Mouse (Mus musculus): Measurements from ENCODE around the gene Blnk.

Blnk gene

DNA sequence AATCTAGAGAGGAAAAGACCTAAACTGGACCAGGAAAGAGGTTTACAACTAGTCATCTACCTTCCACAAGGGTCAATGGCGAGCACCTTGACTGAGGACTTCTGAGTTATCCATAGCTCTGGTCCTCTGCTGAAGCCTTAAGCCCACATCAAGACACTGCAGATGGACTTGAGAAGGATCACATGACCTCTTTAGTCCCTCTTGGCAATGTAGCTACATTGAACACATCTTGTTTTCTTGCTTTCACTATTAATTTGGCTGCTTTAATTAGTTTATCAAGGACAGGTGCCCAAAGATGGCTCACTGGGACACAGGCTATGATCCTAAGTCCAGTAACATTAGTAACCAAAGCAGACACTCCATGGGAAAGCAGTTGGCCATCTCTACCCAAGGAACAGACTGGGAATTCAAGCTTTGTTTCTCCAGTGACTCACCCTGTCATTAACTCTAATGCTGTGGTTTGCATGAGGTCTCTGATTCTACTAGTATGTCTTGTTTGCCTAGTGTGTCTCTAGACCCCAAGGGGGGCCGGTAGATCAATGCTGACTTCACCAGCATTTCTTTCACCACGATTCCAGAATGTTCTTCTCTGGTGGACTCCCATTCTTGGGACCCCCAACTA lies 9.5 kb upstream of the Blnk start:
- DNase-seq (ENCODE audit: extremely low read depth, low read depth) = no peak

DNA sequence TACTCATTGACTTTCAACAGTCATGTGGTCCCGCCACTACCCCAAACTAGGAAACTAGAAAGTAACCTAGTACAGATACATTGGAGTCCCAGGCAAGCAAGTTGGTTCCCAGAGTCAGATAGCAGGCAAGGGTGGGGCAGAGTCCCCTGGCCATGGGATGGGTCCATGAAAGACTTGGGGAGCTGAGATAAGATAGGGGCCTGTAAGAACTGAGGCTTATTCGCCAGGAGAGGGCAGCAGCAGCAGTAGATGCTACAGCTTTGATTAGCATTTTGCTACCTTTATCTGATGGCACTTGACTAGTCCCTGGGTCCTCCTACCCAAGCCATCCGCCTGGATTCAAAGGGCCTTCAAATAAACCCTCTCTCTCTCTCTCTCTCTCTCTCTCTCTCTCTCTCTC lies 5.2 kb upstream of the Blnk start:
- no peak for DNase-seq (ENCODE audit: extremely low read depth, low read depth)

DNA sequence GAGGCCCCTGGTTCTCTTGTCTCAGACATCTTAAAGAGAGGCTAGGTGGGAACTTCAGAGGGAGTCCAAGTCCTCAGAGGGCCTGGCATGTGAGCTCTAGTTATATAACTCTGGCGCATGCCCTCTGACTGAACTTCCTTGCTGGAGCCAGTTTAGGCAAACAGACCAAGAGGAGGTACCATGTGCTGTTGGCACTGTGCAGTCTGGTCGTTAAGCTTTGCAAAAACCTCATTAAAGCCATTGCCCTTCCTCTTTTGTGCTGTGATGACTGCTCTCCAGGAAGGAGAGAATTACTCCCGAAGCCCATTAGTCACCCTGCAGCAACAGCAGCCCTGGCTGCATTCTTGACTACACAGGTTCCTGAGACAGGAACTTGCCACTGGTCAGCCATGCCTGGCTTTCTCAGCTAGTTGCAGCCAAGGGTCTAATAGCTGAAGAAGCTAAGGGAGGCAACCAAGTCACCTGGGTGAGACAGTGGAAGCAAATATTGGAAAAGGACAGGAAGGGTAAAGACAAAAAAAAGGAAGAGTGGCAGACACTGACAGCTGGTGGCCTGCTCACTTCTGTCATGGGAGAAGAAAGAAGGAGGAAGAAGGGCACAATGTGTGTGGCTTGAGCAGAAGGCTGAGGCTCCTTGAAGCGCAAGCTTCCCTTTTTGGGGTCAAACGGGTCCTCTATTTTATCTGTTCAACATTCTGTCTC lies 4.3 kb upstream of the Blnk start:
- DNase-seq (ENCODE audit: extremely low read depth, low read depth) = no peak

DNA sequence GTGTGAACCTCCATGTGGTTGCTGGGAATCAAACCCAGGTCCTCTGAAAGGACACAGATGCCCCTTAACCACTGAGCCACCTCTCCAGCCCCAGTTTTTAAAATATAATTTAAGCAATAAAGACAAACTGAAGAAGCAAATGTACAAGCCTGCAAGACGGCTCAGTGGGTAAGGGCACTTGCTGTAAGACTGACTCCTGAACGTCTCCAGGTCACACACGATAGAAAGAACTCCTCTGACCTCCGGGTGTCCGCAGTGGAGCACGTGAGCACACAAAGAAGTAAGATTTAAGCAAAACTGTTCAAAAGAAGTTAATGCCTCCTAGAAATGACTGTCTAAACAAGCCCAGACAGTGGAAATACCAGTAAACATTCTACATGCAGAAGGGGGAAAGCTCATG lies 2.4 kb upstream of the Blnk start:
- no peak for DNase-seq (ENCODE audit: extremely low read depth, low read depth)

DNA sequence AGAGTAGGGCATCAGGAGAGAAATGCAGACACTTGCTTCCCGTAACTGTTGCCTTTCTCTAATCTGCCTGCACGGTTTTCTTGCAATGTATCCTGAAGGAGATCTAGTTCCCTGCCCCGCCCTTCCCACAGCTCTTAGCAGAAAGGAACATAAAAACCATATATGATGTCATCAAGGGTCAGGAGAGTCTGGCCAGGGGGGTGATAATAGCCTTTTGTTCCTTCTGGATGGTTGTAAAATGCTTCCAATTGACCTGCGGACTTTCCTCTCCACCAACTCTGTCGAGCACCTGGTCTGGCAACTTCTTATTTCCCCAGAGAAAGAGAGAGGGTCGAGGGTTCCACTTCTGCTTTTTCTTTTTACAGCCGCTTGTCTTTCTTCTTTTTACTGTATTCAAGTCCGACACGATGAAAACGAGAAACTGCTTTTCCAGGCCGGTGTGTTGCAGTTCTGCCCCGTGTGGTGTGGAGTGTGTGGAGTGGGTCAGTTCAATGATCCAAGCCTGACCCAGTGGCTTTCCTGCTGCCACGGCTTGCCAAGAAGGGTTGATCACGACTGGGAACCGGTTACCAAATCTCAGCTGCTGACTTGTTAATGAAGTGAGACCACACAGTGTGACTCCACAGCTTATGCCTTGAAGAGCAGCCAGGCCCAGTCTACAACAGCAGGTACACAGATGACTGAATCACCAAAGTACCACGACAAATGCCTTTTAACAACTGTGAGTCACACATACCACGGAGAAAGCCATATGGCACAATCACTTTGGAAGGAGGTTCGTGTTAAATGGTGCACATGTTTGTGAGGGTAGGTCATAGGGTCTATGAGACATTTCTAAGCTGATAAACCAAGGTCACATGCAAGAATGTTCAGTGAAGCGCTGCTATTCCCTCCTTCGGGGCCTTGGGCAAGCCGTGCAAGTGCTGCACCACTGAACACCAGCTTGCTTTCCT lies 1.4 kb upstream of the Blnk start:
- DNase-seq (ENCODE audit: extremely low read depth, low read depth) = no peak

DNA sequence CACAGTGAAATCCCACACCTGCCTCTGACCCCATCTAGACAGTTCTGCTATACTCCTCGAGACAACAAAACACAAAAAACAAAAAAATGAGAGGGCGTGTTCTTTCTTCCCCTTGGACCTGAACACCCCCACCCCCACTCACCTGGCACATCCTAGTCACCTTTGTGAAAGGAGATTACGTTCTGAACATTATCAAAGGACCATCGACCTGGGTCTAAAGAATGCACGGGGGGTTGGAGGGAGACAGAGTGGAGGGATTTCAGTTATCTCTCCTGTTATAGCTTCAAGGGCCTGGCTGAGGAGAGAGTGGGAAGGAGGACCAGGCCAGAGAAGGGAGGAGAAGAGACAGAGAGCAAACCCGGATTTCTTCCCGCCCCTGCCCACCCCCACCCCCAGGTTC lies 576 bp upstream of the Blnk start:
- no peak for DNase-seq (ENCODE audit: extremely low read depth, low read depth)

DNA sequence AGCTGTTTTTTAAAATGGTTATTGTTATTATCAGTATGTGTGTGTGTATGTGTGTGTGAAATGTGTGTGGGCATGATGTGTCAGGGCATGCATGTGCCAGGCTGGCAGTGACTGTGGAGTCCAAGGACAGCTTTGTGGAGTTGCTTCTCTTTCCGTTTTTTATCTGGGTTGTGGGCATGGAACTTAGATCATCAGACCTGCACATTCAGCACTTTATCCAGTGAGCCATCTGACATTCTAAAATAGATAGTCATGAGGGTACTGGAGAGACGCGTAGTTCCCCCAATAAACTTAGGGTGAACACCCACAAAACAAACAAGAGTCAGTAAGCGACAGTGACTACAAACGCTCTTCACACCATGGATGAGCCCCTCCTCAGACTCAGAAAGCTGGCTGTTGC lies 979 bp downstream of the Blnk start:
- DNase-seq (ENCODE audit: extremely low read depth, low read depth) = no peak

DNA sequence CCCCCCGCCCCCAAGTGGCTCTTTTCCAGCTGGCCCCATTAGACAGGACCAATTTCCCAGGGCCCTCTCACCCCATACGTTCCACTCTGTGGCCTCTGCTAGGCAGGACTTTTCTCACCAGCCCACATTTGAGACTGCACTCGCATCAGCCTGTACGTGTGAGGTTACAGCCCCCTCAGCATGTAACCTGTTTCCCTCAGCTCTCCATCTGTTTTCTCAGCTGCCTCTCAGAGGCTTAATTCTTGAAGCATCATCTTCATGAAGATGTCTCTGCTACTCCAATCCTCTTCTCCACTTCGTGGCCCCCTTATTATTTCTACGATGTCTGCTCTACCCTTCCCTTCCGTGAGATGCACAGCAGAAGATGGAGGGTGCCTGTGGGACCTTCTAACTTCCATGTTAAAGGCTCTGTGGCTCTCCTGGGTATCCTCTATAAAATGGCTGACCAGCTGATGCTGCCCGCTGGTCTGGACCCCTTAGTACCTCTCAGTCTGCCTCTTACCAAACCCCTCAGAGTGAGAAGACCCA lies 1.8 kb downstream of the Blnk start:
- no peak for DNase-seq (ENCODE audit: extremely low read depth, low read depth)

DNA sequence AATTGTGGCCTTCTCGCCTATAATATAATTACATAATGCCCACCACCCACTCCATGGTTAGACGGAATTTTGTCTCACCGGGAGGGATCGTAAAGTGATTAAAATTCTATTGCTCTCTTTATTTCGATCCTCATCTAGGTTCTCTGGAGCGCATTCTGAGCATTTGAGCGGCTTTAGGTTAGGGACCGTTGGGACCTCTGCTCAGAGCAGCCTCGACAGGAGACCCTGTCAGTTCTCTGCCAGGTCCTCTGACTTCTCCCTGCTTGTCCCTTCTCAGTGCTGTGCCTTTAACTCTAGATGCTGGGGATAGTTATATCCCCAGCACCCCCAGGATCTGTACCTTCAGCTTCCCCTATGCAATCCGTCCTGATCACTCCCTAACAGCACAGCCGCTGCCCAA lies 2.2 kb downstream of the Blnk start:
- no peak for DNase-seq (ENCODE audit: extremely low read depth, low read depth)

DNA sequence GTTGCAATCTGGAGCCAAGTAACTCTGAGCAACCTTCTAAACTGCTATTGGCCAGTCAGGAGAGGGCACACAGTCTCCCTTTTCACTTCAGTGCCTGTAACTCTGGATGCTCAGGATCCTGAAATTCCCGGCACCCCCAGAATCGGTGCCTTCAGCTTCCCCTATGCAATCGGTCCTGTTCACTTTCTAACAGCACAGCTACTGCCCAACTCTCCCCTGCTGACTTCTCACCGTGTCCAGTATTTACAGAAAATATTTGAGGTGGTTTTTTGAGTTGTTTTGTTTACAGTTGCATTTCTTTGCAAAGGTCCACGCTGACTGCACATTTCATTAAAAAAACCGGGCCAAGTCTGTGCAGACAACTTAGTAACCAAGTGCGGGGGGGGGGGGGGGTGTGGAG lies 2.7 kb downstream of the Blnk start:
- DNase-seq (ENCODE audit: extremely low read depth, low read depth) = no peak

DNA sequence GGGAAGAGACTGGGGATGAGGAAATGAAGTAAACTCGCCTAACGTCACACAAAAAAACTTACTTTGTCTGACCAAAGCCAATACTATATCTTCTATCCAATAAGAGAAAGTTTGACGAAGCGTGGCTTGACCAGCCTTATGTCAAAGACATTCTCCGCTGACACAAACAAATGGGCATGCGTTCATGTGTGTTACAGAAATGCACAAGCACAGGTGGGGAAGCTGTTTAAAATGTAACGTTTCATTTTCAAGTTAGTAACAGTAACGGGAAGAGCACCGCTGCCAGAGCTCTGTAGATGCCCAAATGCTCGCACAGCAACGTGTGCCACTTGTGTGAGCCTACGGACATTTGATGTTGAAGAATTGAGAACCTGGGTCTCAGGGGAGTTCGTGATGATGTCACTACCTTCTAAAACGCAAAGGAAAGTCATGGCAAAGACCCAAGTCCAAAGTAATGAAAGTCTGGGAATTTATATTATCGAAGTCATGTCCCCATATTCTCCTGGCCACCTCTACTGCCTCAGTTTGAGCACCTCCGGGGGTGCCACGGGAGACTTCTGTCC lies 3.5 kb downstream of the Blnk start:
- DNase-seq (ENCODE audit: extremely low read depth, low read depth) = no peak

DNA sequence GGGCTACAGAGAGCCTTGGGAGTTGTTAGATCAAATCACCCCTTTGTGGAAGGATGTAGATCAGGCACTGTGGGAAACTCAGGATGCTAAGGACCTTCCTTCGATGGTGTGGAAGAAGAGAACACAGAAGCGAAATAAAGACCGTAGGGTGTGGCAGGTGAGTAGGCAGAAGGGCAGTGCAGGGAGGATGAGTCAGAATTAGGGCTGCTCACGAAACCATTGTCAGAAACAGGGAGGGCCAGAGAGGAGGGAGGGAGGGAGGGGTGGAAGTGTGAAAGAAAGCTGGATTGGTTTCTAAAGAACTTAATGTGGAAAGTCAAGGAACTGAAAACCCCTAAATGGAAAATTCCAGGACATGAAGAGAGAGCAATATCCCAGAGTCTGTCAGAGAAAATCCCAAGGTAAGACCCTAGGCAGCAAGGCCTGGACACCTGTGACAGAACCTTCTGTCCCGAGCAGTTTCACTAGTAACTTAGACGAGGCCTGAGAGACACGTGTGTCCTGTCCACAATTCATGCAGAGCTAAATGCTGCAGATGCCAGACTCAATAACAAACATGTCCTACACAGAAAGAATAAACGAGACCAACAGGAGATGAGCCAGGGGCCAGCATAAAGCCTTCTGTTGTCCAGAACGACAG lies 4.3 kb downstream of the Blnk start:
- no peak for DNase-seq (ENCODE audit: extremely low read depth, low read depth)

DNA sequence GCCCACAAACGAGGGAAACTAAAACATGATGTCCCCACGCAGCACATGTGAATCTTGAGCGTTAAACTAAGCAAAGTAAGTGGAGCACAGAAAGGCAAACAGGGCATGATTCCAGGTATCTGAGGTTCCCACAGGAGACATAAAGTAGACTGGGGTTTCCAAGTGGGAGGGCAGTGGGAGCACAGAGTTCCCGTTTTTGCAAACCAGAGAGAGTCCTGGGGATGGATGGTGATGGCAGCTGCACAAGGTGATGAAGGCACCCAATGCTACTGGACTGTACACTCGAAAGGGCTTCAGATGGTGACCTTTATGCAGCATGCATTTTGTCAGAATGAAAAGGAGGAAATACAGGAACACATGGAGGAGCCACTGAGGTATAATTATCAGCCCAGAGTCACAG lies 5.5 kb downstream of the Blnk start:
- DNase-seq (ENCODE audit: extremely low read depth, low read depth) = no peak

DNA sequence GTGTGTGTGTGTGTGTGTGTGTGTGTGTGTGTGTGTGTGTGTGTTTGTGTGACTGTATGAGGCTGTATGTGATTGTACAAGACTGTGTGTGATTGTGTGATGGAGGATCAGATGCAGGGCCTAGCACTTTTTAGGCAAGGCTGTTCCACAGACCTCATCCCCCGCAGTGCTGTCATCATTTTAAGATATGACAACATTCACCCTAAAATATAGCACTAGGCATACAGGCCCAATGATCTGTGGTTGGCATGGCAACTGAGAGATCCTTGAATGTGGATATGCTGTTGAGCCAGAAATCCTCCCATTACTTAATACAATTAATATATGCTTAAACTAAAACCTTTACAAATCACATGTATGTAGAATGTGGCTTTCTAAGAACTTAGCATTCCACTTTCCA lies 9.8 kb downstream of the Blnk start:
- no peak for DNase-seq (ENCODE audit: extremely low read depth, low read depth)

DNA sequence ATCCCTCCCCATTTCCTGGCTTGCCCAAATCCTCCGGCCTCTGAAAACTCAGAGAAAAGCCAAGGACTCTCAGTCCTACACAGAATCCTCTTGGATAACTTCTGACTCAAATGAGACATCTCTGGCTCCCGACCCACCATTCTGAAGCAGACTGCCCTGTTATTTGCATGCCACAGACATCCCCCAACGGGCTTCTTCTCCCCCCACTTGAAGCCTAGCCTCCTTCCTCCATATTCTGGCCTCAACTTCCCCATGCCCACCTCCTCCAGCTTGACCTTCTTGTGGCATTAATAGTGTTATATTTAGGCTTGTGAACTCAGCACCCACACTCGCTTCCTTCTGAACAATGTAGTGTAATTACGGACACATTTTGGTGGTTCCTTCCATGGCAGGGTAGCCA lies 13.7 kb downstream of the Blnk start:
- DNase-seq (ENCODE audit: extremely low read depth, low read depth) = no peak

DNA sequence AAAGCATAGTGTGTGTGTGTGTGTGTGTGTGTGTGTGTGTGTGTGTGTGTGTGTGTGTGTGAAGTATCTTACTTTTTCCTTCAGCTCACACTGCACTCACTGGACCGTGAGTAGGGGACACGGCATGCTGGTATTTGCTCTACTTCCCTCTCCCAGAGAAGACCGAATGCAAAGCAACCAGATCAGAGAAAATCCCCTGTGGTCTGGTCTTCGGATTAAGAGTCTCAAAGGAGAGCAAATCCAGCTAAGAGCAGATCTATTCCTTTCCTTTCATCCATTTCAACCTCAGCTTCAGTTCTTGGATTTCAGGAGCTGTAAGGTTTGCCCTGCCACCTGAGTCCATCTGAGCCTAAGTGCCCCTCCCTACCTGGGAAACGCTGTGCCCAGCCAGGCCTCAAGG lies 16.3 kb downstream of the Blnk start:
- DNase-seq (ENCODE audit: extremely low read depth, low read depth) = no peak

DNA sequence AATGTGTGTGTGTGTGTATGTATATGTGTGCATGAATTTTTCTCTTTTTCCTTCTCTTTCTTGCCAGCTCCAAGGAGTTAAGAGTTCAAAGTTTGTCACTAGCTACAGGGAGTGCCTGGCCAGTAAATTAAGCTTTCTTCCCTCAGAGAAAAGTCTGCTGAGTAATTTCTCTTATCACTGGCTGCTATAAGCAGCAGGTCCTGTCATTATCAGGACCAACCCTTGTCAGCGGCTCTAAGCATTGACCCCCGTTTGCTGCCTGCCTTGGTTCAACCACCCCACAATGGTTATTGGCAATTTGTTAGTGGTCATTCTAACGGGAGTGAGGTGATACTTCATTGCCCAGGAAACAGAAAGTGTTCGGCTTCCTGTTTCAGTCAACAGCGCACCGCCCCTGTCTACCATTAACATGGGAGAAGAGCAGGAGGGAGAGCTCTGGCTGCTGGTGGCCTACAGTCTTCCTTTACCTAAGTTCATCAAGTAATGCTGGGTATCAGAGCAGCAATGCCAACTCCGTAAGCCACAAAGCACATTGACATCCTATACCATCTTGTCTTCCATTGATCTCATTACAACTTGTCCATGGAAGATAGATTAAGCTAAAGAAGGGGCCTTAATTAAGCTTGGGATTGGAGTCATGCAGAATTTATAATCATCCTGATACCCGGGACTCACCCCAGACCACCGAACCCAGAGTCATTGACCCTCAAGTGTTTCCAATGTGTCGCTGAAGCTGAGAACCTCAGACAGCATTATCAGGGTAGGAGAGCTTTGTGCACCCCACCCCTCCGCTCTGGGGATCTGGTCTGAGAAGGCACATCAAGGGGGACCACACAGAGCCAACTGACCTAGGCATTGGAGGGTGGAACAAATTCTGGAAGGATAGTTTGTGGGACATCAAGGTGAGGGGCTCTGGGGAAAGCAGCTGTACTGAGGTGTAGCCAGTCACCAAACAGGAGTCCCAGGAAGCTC lies 17.1 kb downstream of the Blnk start:
- DNase-seq (ENCODE audit: extremely low read depth, low read depth) = no peak

DNA sequence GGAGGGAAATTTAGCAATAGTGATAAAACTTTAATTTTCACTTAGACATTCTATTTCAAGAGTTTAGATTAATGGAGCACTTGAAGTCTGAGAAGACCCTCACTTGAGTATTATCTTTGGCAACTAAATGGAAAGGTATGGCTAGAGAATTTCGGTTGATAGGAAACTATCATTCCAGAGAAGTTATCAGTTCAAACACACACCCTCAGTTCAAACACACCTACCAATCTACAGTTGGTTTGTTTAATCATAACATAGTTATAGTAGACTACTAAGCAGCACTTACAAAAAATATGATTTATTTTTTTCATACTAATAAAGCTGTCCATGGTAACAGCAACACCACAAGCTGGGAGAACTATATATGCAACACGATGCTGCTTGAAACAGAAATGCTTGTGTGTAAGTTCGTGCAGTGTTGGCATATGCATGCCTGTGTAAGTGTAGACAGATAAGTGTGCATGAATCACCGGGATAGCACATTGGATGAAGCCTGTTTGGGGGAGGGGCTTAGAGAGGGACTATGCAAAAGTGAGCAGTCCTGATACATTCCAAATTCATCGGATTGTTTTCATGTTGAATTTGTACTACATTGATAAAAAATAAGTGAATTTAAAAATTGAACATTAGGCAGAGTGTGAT lies 22.9 kb downstream of the Blnk start:
- DNase-seq (ENCODE audit: extremely low read depth, low read depth) = no peak

DNA sequence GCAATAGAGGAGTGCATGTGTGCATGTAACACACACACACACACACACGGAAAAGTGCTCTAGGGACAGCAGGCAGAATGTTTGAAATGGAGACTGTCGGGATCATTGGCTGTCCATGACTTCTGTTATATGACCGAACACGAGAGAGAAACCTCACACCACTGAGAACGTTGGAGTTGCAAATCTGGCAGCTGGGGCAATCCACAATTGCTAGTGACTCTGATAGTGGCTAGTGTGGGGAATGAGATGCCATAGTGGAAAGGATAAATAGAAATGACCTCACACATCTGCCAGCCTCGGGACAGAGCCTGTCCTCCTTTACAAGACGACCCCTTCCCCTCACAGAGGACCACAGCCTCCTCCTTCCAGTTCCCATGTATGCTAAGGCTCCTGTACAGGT lies 23.6 kb downstream of the Blnk start:
- no peak for DNase-seq (ENCODE audit: extremely low read depth, low read depth)

DNA sequence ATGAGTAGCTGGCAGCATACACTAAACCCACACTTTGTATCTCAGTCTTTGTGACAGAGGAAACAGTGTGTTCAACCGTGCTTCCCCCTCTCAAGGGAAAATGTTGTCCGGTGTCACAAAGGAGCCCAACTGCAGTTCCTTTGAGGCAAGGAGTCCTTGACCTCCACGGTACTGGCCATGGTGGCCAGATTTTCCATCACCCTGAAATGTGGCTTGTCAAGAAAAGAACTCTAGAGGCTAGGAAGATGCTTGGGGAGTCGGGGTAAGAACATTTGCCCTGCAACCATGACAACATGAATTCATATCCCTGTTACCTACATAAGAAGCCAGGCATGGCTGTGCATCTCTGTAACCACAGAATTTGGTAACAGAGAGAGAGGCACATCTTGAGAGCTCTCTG lies 24.0 kb downstream of the Blnk start:
- no peak for DNase-seq (ENCODE audit: extremely low read depth, low read depth)
